Mouse (Mus musculus) MEL (cell line): ENCODE results near the gene Tnik. TPM values are rescaled to one million over a fixed set of nuclear protein-coding genes. Genes with fewer than 3 reads are reported as not detected.

ENCODE experiments used
- DNase-seq: peaks from one replicate; pipeline ENCODE4 v3.0.0; 2011; ENCODE audit warnings: low read depth, low spot score
- H3K27ac ChIP-seq: 2 replicates; pipeline ENCODE4 v1.5.1; 2012; ENCODE audit warnings: low read depth, mild to moderate bottlenecking, control low read depth, low read length, moderate library complexity; ENCODE audit not compliant: control insufficient read depth
- H3K27me3 ChIP-seq, 2 experiments: fragments of 150-350 bp in 1 of 2; sonication (generic) in 1 of 2; 2 replicates each; pipeline ENCODE4 v1.6.1; 2012; ENCODE audit warnings: low read length in 2 of 2, mild to moderate bottlenecking in 2 of 2, improper control_type of control experiment in 1 of 2, moderate library complexity in 1 of 2; ENCODE audit not compliant: insufficient read depth in 2 of 2, control insufficient read depth in 1 of 2
- H3K36me3 ChIP-seq, 2 experiments: 2 replicates each; pipeline ENCODE4 v1.6.1; 2012 to 2014; ENCODE audit warnings: low read length in 2 of 2, improper control_type of control experiment in 1 of 2, inconsistent platforms in 1 of 2, mild to moderate bottlenecking in 1 of 2; ENCODE audit not compliant: insufficient read depth in 2 of 2, control insufficient read depth in 1 of 2
- H3K4me1 ChIP-seq, 2 experiments: fragments of 150-350 bp in 1 of 2; sonication (generic) in 1 of 2; 2 replicates each; pipeline ENCODE4 v1.6.1; 2012; ENCODE audit warnings: low read length in 2 of 2, improper control_type of control experiment in 1 of 2, mild to moderate bottlenecking in 1 of 2; ENCODE audit not compliant: insufficient read depth in 2 of 2, control insufficient read depth in 1 of 2
- H3K4me3 ChIP-seq, 2 experiments: fragments of 150-350 bp in 1 of 2; sonication (generic) in 1 of 2; 2 replicates each; pipeline ENCODE4 v1.5.1; 2012; ENCODE audit warnings: low read depth in 2 of 2, low read length in 2 of 2, mild to moderate bottlenecking in 2 of 2, moderate library complexity in 2 of 2, control low read depth in 1 of 2, improper control_type of control experiment in 1 of 2; ENCODE audit not compliant: control insufficient read depth in 1 of 2, insufficient read depth in 1 of 2
- H3K79me2 ChIP-seq: 2 replicates; pipeline ENCODE4 v1.6.1; 2012; ENCODE audit warnings: mild to moderate bottlenecking, low read length, moderate library complexity; ENCODE audit not compliant: control insufficient read depth, poor library complexity, insufficient read depth
- H3K9ac ChIP-seq: 2 replicates; pipeline ENCODE4 v1.6.1; 2012; ENCODE audit warnings: low read depth, mild to moderate bottlenecking, control low read depth, low read length, moderate library complexity; ENCODE audit not compliant: control insufficient read depth, poor library complexity, severe bottlenecking
- H3K9me3 ChIP-seq: fragments of 150-350 bp; sonication (generic); replicated peaks from 2 replicates; pipeline ENCODE4 v1.6.1; 2012; ENCODE audit warnings: mild to moderate bottlenecking, low read length, improper control_type of control experiment, moderate library complexity; ENCODE audit not compliant: insufficient read depth
- CHD1 ChIP-seq: IDR thresholded peaks from 2 replicates; pipeline ENCODE4 v1.6.1; 2012; ENCODE audit warnings: low read depth, mild to moderate bottlenecking, inconsistent platforms, low read length, improper control_type of control experiment
- CHD2 ChIP-seq: IDR thresholded peaks from 2 replicates; pipeline ENCODE4 v1.6.1; 2011; ENCODE audit warnings: low read length, improper control_type of control experiment
- CTCF ChIP-seq, 3 experiments: IDR thresholded peaks in 2 of 3; conservative IDR thresholded peaks in 1 of 3; 2 replicates each; pipeline ENCODE4 v1.5.1; 2011 to 2012; ENCODE audit warnings: low read length in 3 of 3, low read depth in 2 of 3, mild to moderate bottlenecking in 2 of 3, improper control_type of control experiment in 1 of 3, inconsistent platforms in 1 of 3, mixed read lengths in 1 of 3, moderate library complexity in 1 of 3; ENCODE audit not compliant: control insufficient read depth in 1 of 3, insufficient read depth in 1 of 3, poor library complexity in 1 of 3, severe bottlenecking in 1 of 3
- EP300 ChIP-seq, 2 experiments: IDR thresholded peaks; 2 replicates each; pipeline ENCODE4 v1.6.1; 2011; ENCODE audit warnings: improper control_type of control experiment in 2 of 2, low read length in 2 of 2, low read depth in 1 of 2, mild to moderate bottlenecking in 1 of 2
- ETS1 ChIP-seq: IDR thresholded peaks from 2 replicates; pipeline ENCODE4 v1.6.1; 2012; ENCODE audit warnings: low read depth, mild to moderate bottlenecking, inconsistent platforms, low read length, improper control_type of control experiment, moderate library complexity
- GABPA ChIP-seq: IDR thresholded peaks from 2 replicates; pipeline ENCODE4 v1.6.1; 2012; ENCODE audit warnings: low read depth, mild to moderate bottlenecking, inconsistent platforms, low read length, improper control_type of control experiment, moderate library complexity
- GATA1 ChIP-seq: IDR thresholded peaks from 2 replicates; pipeline ENCODE4 v1.6.1; 2011; ENCODE audit warnings: low read depth, low read length, improper control_type of control experiment
- KAT2A ChIP-seq: conservative IDR thresholded peaks from 2 replicates; pipeline ENCODE4 v1.6.1; 2012; ENCODE audit warnings: low read depth, low read length, improper control_type of control experiment, inconsistent platforms
- MEF2A ChIP-seq: IDR thresholded peaks from 2 replicates; pipeline ENCODE4 v1.6.1; 2014; ENCODE audit warnings: low read depth, mild to moderate bottlenecking, inconsistent platforms, low read length, improper control_type of control experiment; ENCODE audit not compliant: poor library complexity, insufficient replicate concordance, severe bottlenecking; ENCODE audit errors: extremely low read depth
- MYB ChIP-seq: IDR thresholded peaks from 2 replicates; pipeline ENCODE4 v1.6.1; 2011; ENCODE audit warnings: mild to moderate bottlenecking, low read depth, low read length, improper control_type of control experiment
- MYC ChIP-seq: IDR thresholded peaks from 2 replicates; pipeline ENCODE4 v1.6.1; 2011; ENCODE audit warnings: low read depth, mild to moderate bottlenecking, low read length, improper control_type of control experiment, moderate library complexity
- NELFE ChIP-seq: IDR thresholded peaks from 2 replicates; pipeline ENCODE4 v1.6.1; 2011; ENCODE audit warnings: low read depth, low read length, improper control_type of control experiment
- RCOR1 ChIP-seq: IDR thresholded peaks from 2 replicates; pipeline ENCODE4 v1.6.1; 2012; ENCODE audit warnings: low read depth, mild to moderate bottlenecking, inconsistent platforms, low read length, improper control_type of control experiment
- TAL1 ChIP-seq: IDR thresholded peaks from 2 replicates; pipeline ENCODE4 v1.6.1; 2012; ENCODE audit warnings: mild to moderate bottlenecking, inconsistent platforms, low read length, moderate library complexity, mixed read lengths
- TCF12 ChIP-seq: IDR thresholded peaks from 2 replicates; pipeline ENCODE4 v1.6.1; 2014; ENCODE audit warnings: low read depth, mild to moderate bottlenecking, inconsistent platforms, low read length, improper control_type of control experiment, moderate library complexity
- USF1 ChIP-seq: IDR thresholded peaks from 2 replicates; pipeline ENCODE4 v1.6.1; 2014; ENCODE audit warnings: low read depth, mild to moderate bottlenecking, inconsistent platforms, low read length, improper control_type of control experiment, moderate library complexity
- ZC3H11A ChIP-seq: IDR thresholded peaks from 2 replicates; pipeline ENCODE4 v1.6.1; 2012; ENCODE audit warnings: low read depth, mild to moderate bottlenecking, inconsistent platforms, low read length, improper control_type of control experiment
- polyA plus RNA-seq, 2 experiments: library from polyadenylated mRNA; stranded (reverse) in 1 of 2; unstranded in 1 of 2; fragments of >175 nt in 1 of 2; fragments of >200 nt in 1 of 2; gene quantifications; 2 replicates each; pipeline versions ENCODE4 v1.2.1 to v1.2.4; 2012; ENCODE audit warnings: low replicate concordance in 2 of 2, low read depth in 1 of 2; ENCODE audit not compliant: insufficient read length in 2 of 2, insufficient read depth in 1 of 2, missing spikeins in 1 of 2
- total RNA-seq: library from RNA; depleted of rRNA; stranded (reverse); fragments of 300-350 nt; gene quantifications from 2 replicates; pipeline ENCODE4 v1.2.3, GENCODE M21; 2012

The Tnik gene
- total and polyA plus RNA-seq, 3 experiments: 9.9 to 78.4 (median 13.6) TPM

GRCm38 (mm10) chr3:28301378-28301777 lies 38.4 kb downstream of the Tnik start:
- Histone ChIP-seq H3K27ac (peak overlapping the region; percentile 76), H3K4me3 (peak overlapping the region in 1 of 2 experiments; percentile 22; a peak in 2 of 4 replicates), H3K36me3 (peaks cover 0 to 28% of the 10 kb centered on the region in 2 experiments; a peak in 2 of 4 replicates), H3K79me2 (peaks cover 5% of the 10 kb centered on the region), H3K27me3 (no peaks in the 10 kb centered on the region), H3K4me1 (peaks cover 10 to 23% of the 10 kb centered on the region in 2 experiments), H3K9me3 (no peaks in the 10 kb centered on the region), H3K9ac (0 out of 2 replicates have a peak overlapping the region, but pooled peaks have one; percentile 10)
- DNase-seq: peak; percentile 78
- no peak for TF ChIP-seq CHD2
- TF ChIP-seq USF1: no peak
- no peak for TF ChIP-seq CTCF (IDR thresholded peaks at IDR 0.05 in 2 of 3, conservative IDR thresholded peaks at IDR 0.05 in 1 of 3; ENCODE audit: control insufficient read depth in 1 of 3, insufficient read depth in 1 of 3, low read depth in 2 of 3, low read length in 3 of 3, poor library complexity in 1 of 3, severe bottlenecking in 1 of 3)
- TF ChIP-seq TAL1: peak; percentile 91
- no peak for TF ChIP-seq GABPA
- no peak for TF ChIP-seq MEF2A
- TF ChIP-seq NELFE: no peak; the same call in 1 of the 2 replicates
- peak; percentile 51; the same call in 1 of the 2 replicates for TF ChIP-seq MYB
- TF ChIP-seq EP300 (IDR thresholded peaks at IDR 0.05; ENCODE audit: low read depth in 1 of 2, low read length in 2 of 2): peak; percentile 95 to 97
- TF ChIP-seq MYC: no peak
- TF ChIP-seq ETS1: peak; percentile 71
- TF ChIP-seq GATA1: peak; percentile 95
- no peak for TF ChIP-seq ZC3H11A
- no peak for TF ChIP-seq CHD1
- peak; percentile 94 for TF ChIP-seq TCF12
- TF ChIP-seq RCOR1: peak; percentile 79; the same call in 1 of the 2 replicates

GRCm38 (mm10) chr3:28303915-28304314 lies 40.9 kb downstream of the Tnik start:
- no peak overlapping the region for H3K9ac ChIP-seq
- TF ChIP-seq CHD1 (no peak), ETS1 (no peak), KAT2A (no peak)
- TF ChIP-seq, all 39 proteins: peak for 0
- no peaks in the 10 kb centered on the region for H3K27me3 ChIP-seq
- no peaks in the 10 kb centered on the region for H3K9me3 ChIP-seq
- no peak overlapping the region for H3K27ac ChIP-seq
- H3K4me1 ChIP-seq: peaks cover 10 to 28% of the 10 kb centered on the region in 2 experiments
- H3K36me3 ChIP-seq: peaks cover 0 to 36% of the 10 kb centered on the region in 2 experiments; a peak in 2 of 4 replicates
- no peak for DNase-seq
- peaks cover 5% of the 10 kb centered on the region for H3K79me2 ChIP-seq
- no peak overlapping the region for H3K4me3 ChIP-seq
